Mouse (Mus musculus): ENCODE measurements around the gene Snx10.
"Not testable (repeated sequence)": the region's sequence is repeated elsewhere in the genome, so short reads cannot be mapped to it uniquely, and the experiment has no call there.

Snx10 gene

GRCm38 (mm10) chr6:51523807-51524320, at the start of gene Snx10:
Gene Snx10, plus strand, starts transcription at chr6:51523901.
- peak; percentile 23 for DNase-seq (ENCODE audit: low spot score)

- no peak for DNase-seq (ENCODE audit: low spot score)
Observed at GRCm38 (mm10) chr6:51479136-51479731, 44.5 kb upstream of the Snx10 start.

- DNase-seq (ENCODE audit: low spot score): no peak
Observed at GRCm38 (mm10) chr6:51481548-51481947, 42.2 kb upstream of the Snx10 start.

- no peak for DNase-seq (ENCODE audit: low spot score)
Observed at GRCm38 (mm10) chr6:51483861-51484260, 39.8 kb upstream of the Snx10 start.

GRCm38 (mm10) chr6:51484556-51484955, 39.1 kb upstream of the Snx10 start:
- DNase-seq (ENCODE audit: low spot score): not testable (repeated sequence)

GRCm38 (mm10) chr6:51485646-51486045, 38.1 kb upstream of the Snx10 start:
- no peak for DNase-seq (ENCODE audit: low spot score)

GRCm38 (mm10) chr6:51486076-51486710, 37.5 kb upstream of the Snx10 start:
- DNase-seq (ENCODE audit: low spot score): no peak

GRCm38 (mm10) chr6:51486731-51487130, 37.0 kb upstream of the Snx10 start:
- no peak for DNase-seq (ENCODE audit: low spot score)

GRCm38 (mm10) chr6:51489787-51490186, 33.9 kb upstream of the Snx10 start:
- peak; percentile 11 for DNase-seq (ENCODE audit: low spot score)

GRCm38 (mm10) chr6:51497321-51498111, 26.2 kb upstream of the Snx10 start:
- no peak for DNase-seq (ENCODE audit: low spot score)

- DNase-seq (ENCODE audit: low spot score): no peak
Observed at GRCm38 (mm10) chr6:51505671-51506070, 18.0 kb upstream of the Snx10 start.

- no peak for DNase-seq (ENCODE audit: low spot score)
Observed at GRCm38 (mm10) chr6:51507556-51507955, 16.1 kb upstream of the Snx10 start.

- DNase-seq (ENCODE audit: low spot score): peak; percentile 50
Observed at GRCm38 (mm10) chr6:51508750-51509648, 14.7 kb upstream of the Snx10 start.

- DNase-seq (ENCODE audit: low spot score): peak; percentile 33
Observed at GRCm38 (mm10) chr6:51510094-51510493, 13.6 kb upstream of the Snx10 start.

- no peak for DNase-seq (ENCODE audit: low spot score)
Observed at GRCm38 (mm10) chr6:51510946-51511345, 12.8 kb upstream of the Snx10 start.

- DNase-seq (ENCODE audit: low spot score): no peak
Observed at GRCm38 (mm10) chr6:51513745-51514144, 10.0 kb upstream of the Snx10 start.

GRCm38 (mm10) chr6:51514860-51515259, 8.8 kb upstream of the Snx10 start:
- DNase-seq (ENCODE audit: low spot score): no peak

- no peak for DNase-seq (ENCODE audit: low spot score)
Observed at GRCm38 (mm10) chr6:51523310-51523709, 391 bp upstream of the Snx10 start.

GRCm38 (mm10) chr6:51524321-51524931, 725 bp downstream of the Snx10 start:
- no peak for DNase-seq (ENCODE audit: low spot score)

GRCm38 (mm10) chr6:51525001-51525400, 1.3 kb downstream of the Snx10 start:
- DNase-seq (ENCODE audit: low spot score): no peak

GRCm38 (mm10) chr6:51529457-51529856, 5.8 kb downstream of the Snx10 start:
- no peak for DNase-seq (ENCODE audit: low spot score)
